Mouse (Mus musculus): Measurements from ENCODE around the gene Fastk. TPM values are rescaled to one million over a fixed set of nuclear protein-coding genes. Genes with fewer than 3 reads are reported as not detected.

The Fastk gene
- total RNA-seq, 2 experiments from 2014 or later = 275 to 314 TPM

- intact Hi-C loops (cut with DNase I) = loop anchor here (2.0 kb wide), 1 partner anchor 17 kb away; no protein-coding TSS in a partner anchor
- no peak for DNase-seq (ENCODE audit: low spot score)
These were observed 19.6 kb downstream of the Fastk start for GRCm38 (mm10) chr5:24425421-24426036.

GRCm38 (mm10) chr5:24424861-24425411 is 20.2 kb downstream of the Fastk start:
- peak; percentile 78 for DNase-seq (ENCODE audit: low spot score)
- intact Hi-C loops (cut with DNase I) = no loop called here

GRCm38 (mm10) chr5:24424004-24424781 is 20.9 kb downstream of the Fastk start:
- DNase-seq (ENCODE audit: low spot score) = no peak
- intact Hi-C loops (cut with DNase I) = no loop called here

- DNase-seq (ENCODE audit: low spot score) = peak; percentile 98
- intact Hi-C loops (cut with DNase I) = no loop called here
These were observed 21.7 kb downstream of the Fastk start, which contains the start of the genes Cdk5 and Slc4a2 for GRCm38 (mm10) chr5:24423129-24424003. Cdk5 (minus strand) TSS chr5:24423530. Slc4a2 (plus strand) TSS chr5:24423837.

GRCm38 (mm10) chr5:24420381-24420780 is 24.7 kb downstream of the Fastk start:
- DNase-seq (ENCODE audit: low spot score) = no peak
- intact Hi-C loops (cut with DNase I) = loop anchor here (2.0 kb wide), 1 partner anchor 20 kb away; no protein-coding TSS in a partner anchor

GRCm38 (mm10) chr5:24417587-24417986 is 27.5 kb downstream of the Fastk start:
- intact Hi-C loops (cut with DNase I) = loop anchor here (2.0 kb wide), 1 partner anchor 53 kb away; no protein-coding TSS in a partner anchor
- no peak for DNase-seq (ENCODE audit: low spot score)

- peak; percentile 33 for DNase-seq (ENCODE audit: low spot score)
- intact Hi-C loops (cut with DNase I) = loop anchor here (2.0 kb wide), 1 partner anchor 55 kb away; no protein-coding TSS in a partner anchor
These were observed 28.8 kb downstream of the Fastk start for GRCm38 (mm10) chr5:24416222-24416736.

GRCm38 (mm10) chr5:24413938-24414337 is 31.1 kb downstream of the Fastk start:
- intact Hi-C loops (cut with DNase I) = no loop called here
- no peak for DNase-seq (ENCODE audit: low spot score)

GRCm38 (mm10) chr5:24413042-24413693 is 31.9 kb downstream of the Fastk start, which contains the start of gene Asic3:
Asic3 (plus strand) TSS chr5:24413392.
- DNase-seq (ENCODE audit: low spot score) = no peak
- intact Hi-C loops (cut with DNase I) = no loop called here

GRCm38 (mm10) chr5:24412063-24412462 is 33.0 kb downstream of the Fastk start:
- no peak for DNase-seq (ENCODE audit: low spot score)
- intact Hi-C loops (cut with DNase I) = no loop called here

GRCm38 (mm10) chr5:24409466-24409865 is 35.6 kb downstream of the Fastk start:
- intact Hi-C loops (cut with DNase I) = no loop called here
- no peak for DNase-seq (ENCODE audit: low spot score)

- no peak for DNase-seq (ENCODE audit: low spot score)
- intact Hi-C loops (cut with DNase I) = no loop called here
These were observed 36.4 kb downstream of the Fastk start for GRCm38 (mm10) chr5:24408651-24409050.

GRCm38 (mm10) chr5:24405389-24405876 is 39.7 kb downstream of the Fastk start:
- no peak for DNase-seq (ENCODE audit: low spot score)
- intact Hi-C loops (cut with DNase I) = no loop called here

- intact Hi-C loops (cut with DNase I) = no loop called here
- no peak for DNase-seq (ENCODE audit: low spot score)
These were observed 40.3 kb downstream of the Fastk start for GRCm38 (mm10) chr5:24404594-24405360.

- DNase-seq (ENCODE audit: low spot score) = no peak
- intact Hi-C loops (cut with DNase I) = loop anchor here (2.0 kb wide), 1 partner anchor 19 kb away; no protein-coding TSS in a partner anchor
These were observed 43.1 kb downstream of the Fastk start for GRCm38 (mm10) chr5:24401969-24402368.

- intact Hi-C loops (cut with DNase I) = loop anchor here (2.0 kb wide), 1 partner anchor 20 kb away; no protein-coding TSS in a partner anchor
- DNase-seq (ENCODE audit: low spot score) = no peak
These were observed 44.0 kb downstream of the Fastk start for GRCm38 (mm10) chr5:24400911-24401605.

GRCm38 (mm10) chr5:24400362-24400761 is 44.7 kb downstream of the Fastk start:
- intact Hi-C loops (cut with DNase I) = loop anchor here (2.0 kb wide), 1 partner anchor 20 kb away; no protein-coding TSS in a partner anchor
- DNase-seq (ENCODE audit: low spot score) = no peak

All from heart, postnatal 25 days (tissue).